Mouse (Mus musculus): ENCODE results near the gene Adam19. TPM values are rescaled to one million over a fixed set of nuclear protein-coding genes. Genes with fewer than 3 reads are reported as not detected.
A peak's percentile ranks its signal among the peaks of the same experiment; 100 is the strongest.
"Not testable (repeated sequence)": the region's sequence is repeated elsewhere in the genome, so short reads cannot be mapped to it uniquely, and the experiment has no call there.

Gene Adam19
- total RNA-seq, 2 experiments from 2014 or later: 115 to 153 TPM

DNA sequence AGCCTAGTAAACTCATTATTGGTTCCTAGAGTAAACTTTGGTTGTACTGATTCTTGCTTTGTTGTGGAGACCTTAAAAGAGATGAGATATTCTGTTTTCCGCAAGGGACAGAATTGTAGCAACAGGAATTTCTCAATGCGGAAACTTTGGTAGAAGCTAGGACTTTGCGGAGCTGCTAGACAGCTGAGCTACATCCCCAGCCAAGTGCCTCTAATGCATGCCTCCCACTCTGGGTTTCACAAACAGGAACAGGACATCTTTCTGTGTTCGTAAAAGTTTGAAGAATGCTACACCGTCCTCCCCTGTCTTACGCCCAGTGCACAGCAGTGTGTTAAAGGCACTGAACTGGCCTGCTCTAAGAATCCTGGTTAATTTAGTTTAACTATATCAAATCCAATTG is 120.4 kb downstream of the Adam19 start:
- no peak for DNase-seq
- intact Hi-C loops (cut with DNase I): no loop called here

DNA sequence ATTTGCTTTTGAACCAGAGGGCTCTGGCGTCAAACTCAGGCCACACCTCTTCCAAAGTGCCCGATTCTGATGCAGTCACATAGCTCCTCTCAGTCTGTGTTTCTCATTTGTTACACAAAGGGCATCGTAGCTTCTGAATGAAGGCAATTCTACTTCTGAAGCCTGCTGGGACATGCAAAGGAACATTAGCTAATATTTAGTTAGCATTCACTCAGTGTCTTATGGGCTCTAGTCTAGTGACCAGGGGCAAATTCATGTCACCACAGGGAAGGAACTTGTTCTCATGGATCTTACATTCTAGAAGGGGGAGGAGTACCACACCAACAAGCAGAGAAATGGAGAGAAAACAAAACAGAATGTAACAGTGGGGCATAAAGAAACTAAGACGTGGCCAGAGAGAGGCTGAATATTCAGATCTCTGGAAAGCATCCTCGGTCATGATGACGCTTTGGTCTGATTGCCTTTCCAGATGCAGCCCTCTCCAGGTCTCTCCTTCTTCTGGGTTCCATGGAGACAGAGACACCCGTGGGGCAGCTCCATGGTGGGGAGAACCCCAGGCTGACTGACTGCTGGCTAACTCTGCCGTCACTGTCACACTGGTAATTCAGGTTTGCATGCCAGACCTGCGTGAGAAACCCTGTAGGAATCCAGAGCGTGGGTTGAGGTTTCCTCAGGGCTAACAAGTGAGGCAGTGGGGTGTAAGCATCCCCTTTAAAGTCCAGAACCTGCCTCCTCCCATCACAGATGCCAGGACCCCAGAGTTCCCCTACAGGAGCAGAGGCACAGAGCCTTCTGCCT is 121.7 kb downstream of the Adam19 start:
- DNase-seq: no peak
- intact Hi-C loops (cut with DNase I): no loop called here

DNA sequence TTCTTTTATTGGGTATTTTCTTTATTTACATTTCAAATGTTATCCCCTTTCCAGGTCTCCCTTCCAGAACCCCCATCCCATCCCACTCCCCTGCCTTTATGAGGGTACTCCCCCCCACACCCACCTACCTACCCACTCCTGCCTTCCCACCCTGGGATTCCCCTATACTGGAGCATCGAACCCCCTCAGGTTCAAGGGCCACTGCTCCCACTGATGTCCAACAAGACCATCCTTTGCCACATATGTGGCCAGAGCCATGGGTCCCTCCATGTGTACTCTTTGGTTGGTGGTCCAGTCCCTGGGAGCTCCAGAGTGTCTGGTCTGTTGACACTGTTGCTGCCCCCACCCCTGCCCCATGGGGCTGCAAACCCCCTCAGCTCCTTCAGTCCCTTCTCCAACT is 126.2 kb downstream of the Adam19 start:
- not testable (repeated sequence) for DNase-seq

DNA sequence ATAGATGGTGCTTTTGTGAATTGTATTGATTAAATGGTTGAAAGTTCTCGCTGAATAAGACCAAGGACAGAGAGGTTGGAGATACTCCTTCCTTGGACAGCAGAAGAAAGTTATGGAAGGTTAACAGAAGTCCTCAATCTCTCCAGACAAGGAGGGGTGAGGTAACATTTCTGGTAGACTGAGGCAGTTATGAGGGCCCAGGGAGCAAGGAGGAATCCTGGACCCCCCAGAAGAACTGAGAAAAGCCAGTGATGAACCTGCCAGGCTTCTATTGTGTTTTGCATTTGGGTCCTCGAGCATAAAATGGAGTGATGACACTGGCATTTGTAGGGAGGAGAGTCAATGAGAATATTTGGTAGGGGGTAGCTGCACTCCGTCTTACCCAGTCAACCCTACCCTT is 129.2 kb downstream of the Adam19 start:
- intact Hi-C loops (cut with DNase I): no loop called here

More for the DNA sequence above, 126.2 kb downstream of the Adam19 start:
- intact Hi-C loops (cut with DNase I): not testable (repeated sequence)

DNA sequence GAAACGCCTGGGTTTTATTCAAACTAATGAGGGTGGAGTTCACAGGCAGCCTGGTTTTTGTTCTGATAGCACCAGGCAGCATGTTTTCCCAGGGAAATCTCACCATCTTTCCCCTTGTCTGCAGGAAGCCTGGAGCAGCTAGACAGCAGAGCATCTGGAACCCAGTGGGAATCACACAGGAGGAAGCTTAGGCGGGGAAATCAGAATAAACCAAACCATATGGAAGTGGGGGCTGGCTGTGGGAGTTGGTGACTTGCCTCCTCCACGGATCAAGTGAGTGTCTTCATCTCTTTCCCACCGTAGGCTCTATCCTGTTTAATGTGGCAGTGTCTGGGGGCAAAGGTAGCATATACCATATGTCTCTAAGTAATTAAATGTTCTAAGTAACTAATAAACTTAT is 129.7 kb downstream of the Adam19 start:
- peak in 1 of 2 experiments; percentile 13 for DNase-seq
- intact Hi-C loops (cut with DNase I): no loop called here

More for the DNA sequence above, 129.2 kb downstream of the Adam19 start:
- DNase-seq: no peak

DNA sequence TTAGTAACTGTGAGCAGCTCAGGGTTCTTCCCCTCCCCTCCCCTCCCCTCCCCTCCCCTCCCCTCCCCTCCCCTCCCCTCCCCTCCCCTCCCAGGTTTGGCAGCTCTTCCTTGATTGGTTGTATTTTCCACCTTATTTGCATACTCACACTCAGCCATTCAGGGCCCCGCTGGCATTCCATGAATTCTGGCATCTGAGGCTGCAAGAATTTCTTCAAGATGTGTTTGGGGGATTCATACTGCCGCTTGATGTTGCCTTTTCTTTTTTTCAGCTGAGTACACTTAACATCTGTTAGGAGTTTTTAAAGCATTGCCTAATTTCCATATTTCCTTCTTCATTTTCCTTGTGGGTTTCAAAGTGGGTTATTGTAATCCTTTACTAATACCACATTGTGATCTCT is 132.5 kb downstream of the Adam19 start:
- intact Hi-C loops (cut with DNase I): no loop called here

DNA sequence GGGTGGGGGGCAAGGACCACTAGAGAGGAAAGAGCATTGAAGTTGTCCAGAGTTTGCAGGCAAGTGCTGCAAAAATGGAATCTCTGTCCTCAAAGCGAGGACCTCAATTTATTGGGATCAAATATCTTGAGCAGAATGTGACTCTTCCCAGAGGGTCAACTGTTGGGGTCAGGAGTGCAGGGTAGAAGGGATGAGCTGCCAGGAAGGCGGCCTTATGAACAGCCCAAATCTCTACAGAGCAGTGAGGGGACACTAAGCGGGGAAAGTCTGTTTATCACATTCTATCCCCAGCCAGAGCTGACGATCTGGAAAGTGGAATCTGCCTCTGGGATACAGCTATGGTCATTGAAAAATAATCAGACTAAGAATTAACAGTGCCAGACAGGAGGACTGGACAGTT is 138.4 kb downstream of the Adam19 start:
- no peak for DNase-seq
- intact Hi-C loops (cut with DNase I): no loop called here

More for the DNA sequence above, 132.5 kb downstream of the Adam19 start:
- no peak for DNase-seq

Small RNA genes lying within 50 kb of the gene (microRNA-seq; reads per million reads assigned to microRNA genes)
- gene Mir7239 (0 to 0.70 reads per million in 2 experiments), gene Mir8100 (0 to 0.35 reads per million in 2 experiments)

Other genes with a start within 250 kb of the Adam19 start
- 10 to 100 TPM; 44.6 to 45.7 TPM for gene Clint1, start 203.9 kb upstream of the Adam19 start, total RNA-seq (2021)
- gene Lsm11, start 111.1 kb upstream of the Adam19 start, total RNA-seq (2021): 1 to 10 TPM; 6.3 to 8.1 TPM
- 1 to 10 TPM; 6.4 to 9.8 TPM for gene Thg1l, start 100.5 kb upstream of the Adam19 start, total RNA-seq (2021)
- gene Sox30, start 75.7 kb upstream of the Adam19 start, total RNA-seq (2021): under 1 TPM; 0.24 to 0.30 TPM
- 1 to 10 TPM; 2.5 to 3.4 TPM for gene Gm12166, start 3.7 kb upstream of the Adam19 start, total RNA-seq (2021)
- under 1 TPM; 0.55 to 0.89 TPM for gene Nipal4, start 110.5 kb downstream of the Adam19 start, total RNA-seq (2021)
- gene Fndc9, start 179.5 kb downstream of the Adam19 start, total RNA-seq (2021): not detected

Data from heart, postnatal 10 days (tissue).